Mouse (Mus musculus) bone marrow macrophage, adult 2 months (primary cell): ENCODE results near the gene Zhx3.

Experiments
- CTCF ChIP-seq: IDR thresholded peaks from 2 replicates; pipeline ENCODE4 v1.5.1; 2012; ENCODE audit warnings: low read depth, mild to moderate bottlenecking, low read length, moderate library complexity
- POLR2A ChIP-seq: IDR thresholded peaks from 2 replicates; pipeline ENCODE4 v1.6.1; 2012; ENCODE audit warnings: mild to moderate bottlenecking, low read depth, low read length, borderline replicate concordance

- TF ChIP-seq CTCF (no peak), POLR2A (no peak)
Measured at GRCm38 (mm10) chr2:160731839-160732261, 140.9 kb downstream of the Zhx3 start.
